Mouse (Mus musculus): ENCODE results near the gene Gm10118.

Gm10118 gene

GRCm38 (mm10) chr10:63927334-63927733 lies at the start of gene Gm10118:
Gene Gm10118, minus strand, starts transcription at chr10:63927434.
- DNase-seq (ENCODE audit: low spot score): no peak

- peak; percentile 66 for DNase-seq (ENCODE audit: low spot score)
Observed at GRCm38 (mm10) chr10:63972300-63972699, 45.1 kb upstream of the Gm10118 start.

GRCm38 (mm10) chr10:63954308-63954930 lies 27.2 kb upstream of the Gm10118 start:
- peak; percentile 39 for DNase-seq (ENCODE audit: low spot score)

- DNase-seq (ENCODE audit: low spot score): peak; percentile 16
Observed at GRCm38 (mm10) chr10:63951481-63951880, 24.2 kb upstream of the Gm10118 start.

GRCm38 (mm10) chr10:63950867-63951266 lies 23.6 kb upstream of the Gm10118 start:
- no peak for DNase-seq (ENCODE audit: low spot score)

GRCm38 (mm10) chr10:63947266-63947665 lies 20.0 kb upstream of the Gm10118 start:
- DNase-seq (ENCODE audit: low spot score): no peak

GRCm38 (mm10) chr10:63945534-63945933 lies 18.3 kb upstream of the Gm10118 start:
- no peak for DNase-seq (ENCODE audit: low spot score)

- no peak for DNase-seq (ENCODE audit: low spot score)
Observed at GRCm38 (mm10) chr10:63933946-63934345, 6.7 kb upstream of the Gm10118 start.

- DNase-seq (ENCODE audit: low spot score): no peak
Observed at GRCm38 (mm10) chr10:63908878-63909277, 18.4 kb downstream of the Gm10118 start.

GRCm38 (mm10) chr10:63899891-63900290 lies 27.3 kb downstream of the Gm10118 start:
- DNase-seq (ENCODE audit: low spot score): no peak

- DNase-seq (ENCODE audit: low spot score): no peak
Observed at GRCm38 (mm10) chr10:63894612-63895011, 32.6 kb downstream of the Gm10118 start.

GRCm38 (mm10) chr10:63886449-63887088 lies 40.7 kb downstream of the Gm10118 start:
- no peak for DNase-seq (ENCODE audit: low spot score)

- peak; percentile 59 for DNase-seq (ENCODE audit: low spot score)
Observed at GRCm38 (mm10) chr10:63880462-63880903, 46.8 kb downstream of the Gm10118 start.
